26 mouse cellular contexts compared by ENCODE assay signal in the genomic region with DNA sequence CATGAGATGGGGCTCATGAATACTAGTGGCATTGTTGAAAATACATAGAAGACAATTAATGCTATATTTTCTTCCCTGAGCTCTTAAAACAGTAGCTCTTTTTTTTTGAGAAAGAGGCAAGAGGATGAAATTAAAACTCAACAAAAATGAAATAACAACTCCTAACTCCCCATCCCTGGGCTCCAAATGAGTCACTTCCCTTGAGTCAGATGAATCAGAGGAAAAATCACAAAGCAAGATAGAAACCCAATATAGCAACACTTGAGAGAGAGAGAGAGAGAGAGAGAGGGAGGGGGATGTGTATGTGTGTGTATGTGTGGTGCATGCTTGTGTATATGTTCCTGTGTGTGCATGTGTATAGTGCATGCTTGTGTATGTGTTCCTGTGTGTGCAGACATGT.
DNase-seq lines count a peak whose midpoint lies in the region; ATAC-seq and TF ChIP-seq lines count a peak whose summit lies in the region.
"Had no signal": no experiment of that assay in that cellular context is flagged by ENCODE, and none has a peak within 500 bp of the region (broad histone marks: within the 10 kb centered on the region; RNA-seq: fewer than 3 reads in every experiment).

No protein-coding gene starts in this region.

- TF ChIP-seq CTCF in bone marrow macrophage, adult 2 months (IDR thresholded peaks at IDR 0.05; ENCODE audit: low read depth, low read length), result no peak

- H3K4me3 ChIP-seq in megakaryocyte, embryonic 14.5 days (replicated peaks), result peak overlapping the region; percentile 62
- H3K4me3 ChIP-seq in bone marrow macrophage, adult 2 months (ENCODE audit: insufficient read depth, low read length), result no peak overlapping the region
- no peak overlapping the region for H3K4me3 ChIP-seq in macrophage (ENCODE audit: inconsistent target)
- H3K4me3 ChIP-seq in forebrain, embryonic 12.5 days (replicated peaks), result no peak overlapping the region
- H3K4me3 ChIP-seq in heart, embryonic 11.5 days (ENCODE audit: low read depth, low read length), result no peak overlapping the region
- H3K4me3 ChIP-seq: embryonic facial prominence, embryonic 13.5 days; heart, adult 2 months; heart, embryonic 12.5 days; hindbrain, embryonic 10.5 days; hindbrain, embryonic 15.5 days had no signal

- no peak for TF ChIP-seq POLR2A in bone marrow macrophage, adult 2 months (IDR thresholded peaks at IDR 0.05; ENCODE audit: borderline replicate concordance, low read depth, low read length)

- ATAC-seq in megakaryocyte, adult 5-6 weeks (ENCODE audit: poor library complexity, severe bottlenecking), result no peak
- no peak for ATAC-seq in inflammation-experienced regulatory T-cells, adult 6 months
- no peak for ATAC-seq in forebrain, embryonic 12.5 days (ENCODE audit: low FRiP score)
- ATAC-seq in heart, embryonic 11.5 days (replicated peaks; ENCODE audit: insufficient number of reproducible peaks, low FRiP score, low TSS enrichment), result no peak
- ATAC-seq: activated CD4-positive, CD25-positive, alpha-beta regulatory T cell, adult 4 months; CD4-positive, CD25-positive, alpha-beta regulatory T cell, adult 4 months; forebrain, embryonic 14.5 days; intestine, postnatal 0 days; Patski had no signal

- H3K27ac ChIP-seq in bone marrow macrophage, adult 2 months (ENCODE audit: insufficient read depth, low read depth, low read length), result 0 out of 2 replicates have a peak overlapping the region, but pooled peaks have one; percentile 23
- H3K27ac ChIP-seq in macrophage, result peak overlapping the region; percentile 57
- H3K27ac ChIP-seq in forebrain, embryonic 12.5 days, result no peak overlapping the region
- H3K27ac ChIP-seq in heart, embryonic 11.5 days (ENCODE audit: low read depth, low read length), result no peak overlapping the region
- H3K27ac ChIP-seq: embryonic facial prominence, embryonic 13.5 days; heart, adult 2 months; hindbrain, embryonic 10.5 days; hindbrain, embryonic 15.5 days had no signal

- peaks cover 9% of the 10 kb centered on the region; the same call in 1 of the 2 replicates for H3K9me3 ChIP-seq in megakaryocyte, embryonic 14.5 days
- H3K9me3 ChIP-seq in forebrain, embryonic 12.5 days, result no peaks in the 10 kb centered on the region
- no peaks in the 10 kb centered on the region for H3K9me3 ChIP-seq in heart, embryonic 11.5 days (replicated peaks; ENCODE audit: control insufficient read depth, low read length)
- H3K9me3 ChIP-seq: embryonic facial prominence, embryonic 13.5 days; G1E; hindbrain, embryonic 15.5 days had no signal

- no peak for DNase-seq in adrenal gland, adult 18-20 months (ENCODE audit: low spot score in 2 of 2)
- DNase-seq: adrenal gland, adult 2 months; adrenal gland, postnatal 25 days; B cell, adult 2 months; cerebellum, adult 11 months; cerebellum, adult 8-10 months; cerebellum, postnatal 14 days; gastrocnemius, postnatal 10 days; heart, adult 2 months had no signal

- H3K9ac ChIP-seq in forebrain, embryonic 12.5 days, result no peak overlapping the region
- H3K9ac ChIP-seq in heart, embryonic 11.5 days (ENCODE audit: low read depth, low read length), result no peak overlapping the region
- H3K9ac ChIP-seq: embryonic facial prominence, embryonic 13.5 days; heart, embryonic 12.5 days; hindbrain, embryonic 15.5 days had no signal

- H3K36me3 ChIP-seq in megakaryocyte, embryonic 14.5 days (replicated peaks; ENCODE audit: low read length), result no peaks in the 10 kb centered on the region
- H3K36me3 ChIP-seq in macrophage (ENCODE audit: inconsistent target), result no peaks in the 10 kb centered on the region
- no peaks in the 10 kb centered on the region for H3K36me3 ChIP-seq in forebrain, embryonic 12.5 days (replicated peaks)
- no peaks in the 10 kb centered on the region for H3K36me3 ChIP-seq in heart, embryonic 11.5 days (ENCODE audit: control insufficient read depth, insufficient read depth, low read length)
- H3K36me3 ChIP-seq: G1E; hindbrain, embryonic 10.5 days; hindbrain, embryonic 15.5 days had no signal

- no peak overlapping the region for H3K4me2 ChIP-seq in forebrain, embryonic 12.5 days
- no peak overlapping the region for H3K4me2 ChIP-seq in heart, embryonic 11.5 days
- H3K4me2 ChIP-seq: embryonic facial prominence, embryonic 13.5 days; heart, embryonic 12.5 days; hindbrain, embryonic 15.5 days had no signal

- H3K79me2 ChIP-seq in macrophage (ENCODE audit: inconsistent target), result no peaks in the 10 kb centered on the region

- no peaks in the 10 kb centered on the region; the same call in 1 of the 2 replicates for H3K4me1 ChIP-seq in megakaryocyte, embryonic 14.5 days
- peaks cover 17% of the 10 kb centered on the region for H3K4me1 ChIP-seq in bone marrow macrophage, adult 2 months (ENCODE audit: control insufficient read depth, insufficient read depth, low read length)
- no peaks in the 10 kb centered on the region for H3K4me1 ChIP-seq in forebrain, embryonic 12.5 days
- no peaks in the 10 kb centered on the region for H3K4me1 ChIP-seq in heart, embryonic 11.5 days (ENCODE audit: control insufficient read depth, insufficient read depth, low read length)
- H3K4me1 ChIP-seq: heart, embryonic 12.5 days; hindbrain, embryonic 10.5 days; hindbrain, embryonic 15.5 days had no signal

- no peaks in the 10 kb centered on the region for H3K27me3 ChIP-seq in megakaryocyte, embryonic 14.5 days (replicated peaks)
- no peaks in the 10 kb centered on the region for H3K27me3 ChIP-seq in forebrain, embryonic 12.5 days
- H3K27me3 ChIP-seq in heart, embryonic 11.5 days (ENCODE audit: control insufficient read depth, insufficient read depth, low read length), result no peaks in the 10 kb centered on the region
- H3K27me3 ChIP-seq: embryonic facial prominence, embryonic 13.5 days; heart, embryonic 12.5 days; hindbrain, embryonic 15.5 days had no signal

Comparison
In these comparisons a context has a peak if more than half of its experiments do, and no peak if none do; other contexts are left out.
1. H3K27ac ChIP-seq: peak in bone marrow macrophage, adult 2 months (single experiment) and macrophage (single experiment); none in forebrain, embryonic 12.5 days (single experiment) and heart, embryonic 11.5 days (single experiment).